Mouse (Mus musculus): ENCODE measurements around the gene Pink1. TPM values are rescaled to one million over a fixed set of nuclear protein-coding genes. Genes with fewer than 3 reads are reported as not detected.
A peak's percentile ranks its signal among the peaks of the same experiment; 100 is the strongest.

Gene Pink1
- polyA plus RNA-seq, 1 experiment from 2014 or later, result 21.6 TPM

DNA sequence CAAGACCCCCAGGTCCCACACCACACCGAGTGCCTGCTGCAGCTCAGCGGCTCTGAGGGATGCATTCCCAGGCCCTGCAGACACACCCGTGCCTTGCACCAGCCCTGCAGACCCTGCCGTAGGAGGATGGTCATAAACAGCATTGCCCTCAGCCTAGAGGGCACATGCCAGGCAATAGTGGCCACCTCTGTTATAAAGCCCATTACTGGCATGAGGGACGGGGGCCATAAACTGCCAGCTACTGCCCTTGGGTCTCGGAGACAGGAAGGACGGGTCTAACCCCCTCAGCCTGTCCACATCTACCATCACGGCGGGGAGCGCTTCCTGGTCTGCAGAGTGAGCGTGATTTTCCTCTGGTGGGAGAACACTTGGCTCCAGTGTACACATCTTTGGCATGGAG, 13.1 kb downstream of the Pink1 start:
- Histone ChIP-seq H3K9me3 (ENCODE audit: control insufficient read depth, low read length) (peaks cover 2% of the 10 kb centered on the region; the same call in 1 of the 2 replicates), H3K4me3 (ENCODE audit: low read depth, low read length) (no peak overlapping the region), H3K36me3 (ENCODE audit: control insufficient read depth, insufficient read depth, low read length) (peaks cover 17% of the 10 kb centered on the region), H3K4me2 (no peak overlapping the region), H3K4me1 (ENCODE audit: control insufficient read depth, insufficient read depth, low read length) (no peaks in the 10 kb centered on the region), H3K9ac (ENCODE audit: low read length) (no peak overlapping the region), H3K27ac (ENCODE audit: low read depth, low read length) (no peak overlapping the region), H3K27me3 (ENCODE audit: control insufficient read depth, insufficient read depth, low read length) (no peaks in the 10 kb centered on the region)
- peak; percentile 35 for DNase-seq (ENCODE audit: low spot score, missing footprints)
- ATAC-seq (ENCODE audit: low FRiP score), result no peak
- WGBS, result 96% methylated on average over 11 of the region's 11 CpGs

- ATAC-seq (ENCODE audit: low FRiP score), result no peak
- Histone ChIP-seq H3K27me3 (ENCODE audit: control insufficient read depth, insufficient read depth, low read length) (no peaks in the 10 kb centered on the region), H3K27ac (ENCODE audit: low read depth, low read length) (no peak overlapping the region), H3K9me3 (ENCODE audit: control insufficient read depth, low read length) (peaks cover 2% of the 10 kb centered on the region; the same call in 1 of the 2 replicates), H3K4me1 (ENCODE audit: control insufficient read depth, insufficient read depth, low read length) (no peaks in the 10 kb centered on the region), H3K4me2 (no peak overlapping the region), H3K36me3 (ENCODE audit: control insufficient read depth, insufficient read depth, low read length) (peaks cover 17% of the 10 kb centered on the region), H3K9ac (ENCODE audit: low read length) (no peak overlapping the region), H3K4me3 (ENCODE audit: low read depth, low read length) (no peak overlapping the region)
- WGBS, result 95% methylated on average over 3 of the region's 3 CpGs
- DNase-seq (ENCODE audit: low spot score, missing footprints), result no peak
Measured at GRCm38 (mm10) chr4:138312105-138312504, 14.0 kb downstream of the Pink1 start.

GRCm38 (mm10) chr4:138311595-138311994, 14.5 kb downstream of the Pink1 start:
- peaks cover 17% of the 10 kb centered on the region for H3K36me3 ChIP-seq (ENCODE audit: control insufficient read depth, insufficient read depth, low read length)
- no peak overlapping the region for H3K4me3 ChIP-seq (ENCODE audit: low read depth, low read length)
- ATAC-seq (ENCODE audit: low FRiP score) (peak; percentile 33; the same call in 1 of the 2 replicates), DNase-seq (ENCODE audit: low spot score, missing footprints) (no peak)
- H3K27ac ChIP-seq (ENCODE audit: low read depth, low read length), result no peak overlapping the region
- H3K4me1 ChIP-seq (ENCODE audit: control insufficient read depth, insufficient read depth, low read length), result no peaks in the 10 kb centered on the region
- H3K27me3 ChIP-seq (ENCODE audit: control insufficient read depth, insufficient read depth, low read length), result no peaks in the 10 kb centered on the region
- 69% methylated on average over 8 of the region's 8 CpGs for WGBS
- H3K9me3 ChIP-seq (ENCODE audit: control insufficient read depth, low read length), result peaks cover 2% of the 10 kb centered on the region; the same call in 1 of the 2 replicates
- H3K4me2 ChIP-seq, result no peak overlapping the region
- H3K9ac ChIP-seq (ENCODE audit: low read length), result no peak overlapping the region

DNA sequence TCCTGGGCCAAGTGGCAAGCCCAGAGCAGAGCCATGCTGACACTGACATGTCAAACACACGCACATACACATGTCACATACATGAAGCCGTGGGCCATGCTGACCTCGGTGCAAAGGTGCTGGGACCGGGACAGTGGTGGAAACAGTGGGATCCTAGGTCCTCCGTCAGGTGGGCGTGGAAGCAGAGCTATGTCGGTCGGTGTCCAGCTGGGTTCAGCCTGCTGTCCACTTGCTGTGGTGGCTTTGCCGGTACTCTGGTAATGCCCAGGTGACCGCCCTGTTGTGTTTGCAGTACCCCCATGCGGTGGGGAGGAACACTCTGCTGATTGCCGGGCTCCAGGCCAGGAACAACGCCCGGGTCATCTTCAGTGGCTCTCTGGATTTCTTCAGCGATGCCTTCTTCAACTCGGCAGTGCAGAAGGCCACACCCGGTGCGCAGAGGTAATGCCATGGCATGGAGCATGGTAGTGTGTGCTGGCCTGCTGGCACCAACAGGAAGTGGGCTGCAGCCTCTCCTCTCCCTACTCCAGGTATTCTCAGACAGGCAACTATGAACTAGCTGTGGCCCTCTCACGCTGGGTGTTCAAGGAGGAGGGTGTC, 15.7 kb downstream of the Pink1 start:
- 92% methylated on average over 19 of the region's 19 CpGs for WGBS
- H3K4me2 ChIP-seq, result no peak overlapping the region
- H3K36me3 ChIP-seq (ENCODE audit: control insufficient read depth, insufficient read depth, low read length), result peaks cover 17% of the 10 kb centered on the region; the same call in 1 of the 2 replicates
- no peak overlapping the region for H3K4me3 ChIP-seq (ENCODE audit: low read depth, low read length)
- H3K9ac ChIP-seq (ENCODE audit: low read length), result no peak overlapping the region
- peak; percentile 66 for DNase-seq (ENCODE audit: low spot score, missing footprints)
- H3K9me3 ChIP-seq (ENCODE audit: control insufficient read depth, low read length), result no peaks in the 10 kb centered on the region
- H3K27me3 ChIP-seq (ENCODE audit: control insufficient read depth, insufficient read depth, low read length), result no peaks in the 10 kb centered on the region
- no peak overlapping the region for H3K27ac ChIP-seq (ENCODE audit: low read depth, low read length)
- peaks cover 5% of the 10 kb centered on the region for H3K4me1 ChIP-seq (ENCODE audit: control insufficient read depth, insufficient read depth, low read length)
- no peak for ATAC-seq (ENCODE audit: low FRiP score)

GRCm38 (mm10) chr4:138307739-138308138, 18.4 kb downstream of the Pink1 start:
- DNase-seq (ENCODE audit: low spot score, missing footprints) (peak; percentile 51), ATAC-seq (ENCODE audit: low FRiP score) (no peak)
- no peaks in the 10 kb centered on the region for H3K27me3 ChIP-seq (ENCODE audit: control insufficient read depth, insufficient read depth, low read length)
- H3K9me3 ChIP-seq (ENCODE audit: control insufficient read depth, low read length), result no peaks in the 10 kb centered on the region
- no peak overlapping the region for H3K9ac ChIP-seq (ENCODE audit: low read length)
- H3K4me1 ChIP-seq (ENCODE audit: control insufficient read depth, insufficient read depth, low read length), result peaks cover 10% of the 10 kb centered on the region
- H3K36me3 ChIP-seq (ENCODE audit: control insufficient read depth, insufficient read depth, low read length), result peaks cover 15% of the 10 kb centered on the region; the same call in 1 of the 2 replicates
- no peak overlapping the region for H3K27ac ChIP-seq (ENCODE audit: low read depth, low read length)
- no peak overlapping the region for H3K4me2 ChIP-seq
- no peak overlapping the region for H3K4me3 ChIP-seq (ENCODE audit: low read depth, low read length)
- 93% methylated on average over 12 of the region's 12 CpGs for WGBS

GRCm38 (mm10) chr4:138307025-138307424, 19.1 kb downstream of the Pink1 start:
- Histone ChIP-seq H3K4me3 (ENCODE audit: low read depth, low read length) (no peak overlapping the region), H3K36me3 (ENCODE audit: control insufficient read depth, insufficient read depth, low read length) (peaks cover 12% of the 10 kb centered on the region; the same call in 1 of the 2 replicates), H3K27me3 (ENCODE audit: control insufficient read depth, insufficient read depth, low read length) (no peaks in the 10 kb centered on the region), H3K27ac (ENCODE audit: low read depth, low read length) (no peak overlapping the region), H3K4me2 (no peak overlapping the region), H3K4me1 (ENCODE audit: control insufficient read depth, insufficient read depth, low read length) (peaks cover 10% of the 10 kb centered on the region), H3K9me3 (ENCODE audit: control insufficient read depth, low read length) (no peaks in the 10 kb centered on the region), H3K9ac (ENCODE audit: low read length) (no peak overlapping the region)
- ATAC-seq (ENCODE audit: low FRiP score) (no peak), DNase-seq (ENCODE audit: low spot score, missing footprints) (no peak)
- WGBS, result 89% methylated on average over 3 of the region's 3 CpGs

- peaks cover 10% of the 10 kb centered on the region for H3K4me1 ChIP-seq (ENCODE audit: control insufficient read depth, insufficient read depth, low read length)
Measured at GRCm38 (mm10) chr4:138304340-138305104, 21.6 kb downstream of the Pink1 start, which contains the start of gene Ddost. Gene Ddost, plus strand, starts transcription at chr4:138304730.

GRCm38 (mm10) chr4:138303742-138304141, 22.4 kb downstream of the Pink1 start:
- Histone ChIP-seq H3K9me3 (ENCODE audit: control insufficient read depth, low read length) (no peaks in the 10 kb centered on the region), H3K27me3 (ENCODE audit: control insufficient read depth, insufficient read depth, low read length) (no peaks in the 10 kb centered on the region), H3K4me2 (peak overlapping the region; percentile 64), H3K4me1 (ENCODE audit: control insufficient read depth, insufficient read depth, low read length) (peaks cover 10% of the 10 kb centered on the region), H3K4me3 (ENCODE audit: low read depth, low read length) (peak overlapping the region; percentile 97), H3K27ac (ENCODE audit: low read depth, low read length) (peak overlapping the region; percentile 42; the same call in 1 of the 2 replicates), H3K36me3 (ENCODE audit: control insufficient read depth, insufficient read depth, low read length) (no peaks in the 10 kb centered on the region), H3K9ac (ENCODE audit: low read length) (peak overlapping the region; percentile 83)
- DNase-seq (ENCODE audit: low spot score, missing footprints), result peak; percentile 87
- ATAC-seq (ENCODE audit: low FRiP score), result no peak
- 18% methylated on average over 18 of the region's 18 CpGs for WGBS

More at GRCm38 (mm10) chr4:138304340-138305104, 21.6 kb downstream of the Pink1 start, which contains the start of gene Ddost:
- H3K36me3 ChIP-seq (ENCODE audit: control insufficient read depth, insufficient read depth, low read length), result 0 out of 2 replicates have a peak, but pooled peaks cover 2% of the 10 kb centered on the region
- H3K4me3 ChIP-seq (ENCODE audit: low read depth, low read length), result peak within 1 kb of the TSS; percentile 97
- H3K4me2 ChIP-seq, result peak within 1 kb of the TSS; percentile 89
- WGBS, result under 1% methylated on average over 63 of the region's 64 CpGs
- H3K27me3 ChIP-seq (ENCODE audit: control insufficient read depth, insufficient read depth, low read length), result no peaks in the 10 kb centered on the region
- peak; percentile 99 for ATAC-seq (ENCODE audit: low FRiP score)
- peak; percentile 99 for DNase-seq (ENCODE audit: low spot score, missing footprints)
- peak within 1 kb of the TSS; percentile 94 for H3K9ac ChIP-seq (ENCODE audit: low read length)
- H3K9me3 ChIP-seq (ENCODE audit: control insufficient read depth, low read length), result no peaks in the 10 kb centered on the region
- peak within 1 kb of the TSS; percentile 61 for H3K27ac ChIP-seq (ENCODE audit: low read depth, low read length)

- H3K36me3 ChIP-seq (ENCODE audit: control insufficient read depth, insufficient read depth, low read length), result no peaks in the 10 kb centered on the region
- WGBS, result 87% methylated on average over 3 of the region's 3 CpGs
- peaks cover 10% of the 10 kb centered on the region for H3K4me1 ChIP-seq (ENCODE audit: control insufficient read depth, insufficient read depth, low read length)
- no peaks in the 10 kb centered on the region for H3K9me3 ChIP-seq (ENCODE audit: control insufficient read depth, low read length)
- ATAC-seq (ENCODE audit: low FRiP score), result no peak
- DNase-seq (ENCODE audit: low spot score, missing footprints), result no peak
- H3K4me3 ChIP-seq (ENCODE audit: low read depth, low read length), result no peak overlapping the region
- no peaks in the 10 kb centered on the region for H3K27me3 ChIP-seq (ENCODE audit: control insufficient read depth, insufficient read depth, low read length)
- H3K27ac ChIP-seq (ENCODE audit: low read depth, low read length), result no peak overlapping the region
- no peak overlapping the region for H3K4me2 ChIP-seq
- no peak overlapping the region for H3K9ac ChIP-seq (ENCODE audit: low read length)
Measured at GRCm38 (mm10) chr4:138303011-138303410, 23.1 kb downstream of the Pink1 start.
